Mouse (Mus musculus) heart, postnatal 0 days (tissue): Measurements from ENCODE around the gene Thrb.

Source experiments
- CTCF ChIP-seq: IDR thresholded peaks from 2 replicates; pipeline ENCODE4 v1.5.1; 2016; ENCODE audit warnings: antibody characterized with exemption, control low read depth, low read depth
- EP300 ChIP-seq: IDR thresholded peaks from 2 replicates; pipeline ENCODE4 v1.6.1; 2016; ENCODE audit warnings: antibody characterized with exemption, low read depth

DNA sequence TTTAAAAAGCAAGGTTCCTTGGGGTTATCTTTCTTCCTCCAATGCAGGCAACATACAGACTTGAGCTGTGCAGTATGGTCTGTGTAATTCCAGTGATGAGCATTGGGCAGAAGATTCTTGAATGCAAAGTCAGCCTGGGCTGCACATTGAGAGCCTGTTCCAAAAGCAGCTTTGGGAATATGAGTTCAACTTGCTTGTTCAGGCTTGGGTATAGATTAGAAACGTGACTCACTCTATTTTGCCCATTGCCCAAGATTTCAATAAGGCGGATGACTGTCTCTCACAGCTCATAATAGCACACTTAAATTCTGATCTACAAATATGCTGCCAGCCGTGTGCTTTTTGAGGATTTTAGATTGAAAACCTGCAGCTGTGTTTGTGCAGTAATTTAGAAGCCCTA, 18.3 kb upstream of the Thrb start:
- TF ChIP-seq CTCF = no peak
- no peak for TF ChIP-seq EP300
